Mouse (Mus musculus) neural tube, embryonic 13.5 days (tissue): ENCODE measurements around the gene Zfp384. TPM values are rescaled to one million over a fixed set of nuclear protein-coding genes. Genes with fewer than 3 reads are reported as not detected.

Experiments used
- ATAC-seq: fragments of 200-750 bp; cut with Nextera tagmentation; 2 replicates; pipeline ENCODE4 v1.8.0; 2017; ENCODE audit warnings: low read depth, mild to moderate bottlenecking, moderate TSS enrichment, moderate library complexity
- H3K27ac ChIP-seq: fragments of 300-500 bp; sonication (generic); replicated peaks from 2 replicates; pipeline ENCODE4 v1.5.1; 2015; ENCODE audit warnings: moderate library complexity, mild to moderate bottlenecking, inconsistent platforms
- H3K27me3 ChIP-seq: fragments of 300-500 bp; sonication (generic); 2 replicates; pipeline ENCODE4 v1.6.1; 2015; ENCODE audit warnings: mild to moderate bottlenecking, inconsistent platforms
- H3K36me3 ChIP-seq: fragments of 300-500 bp; sonication (generic); 2 replicates; pipeline ENCODE4 v1.6.1; 2015; ENCODE audit warnings: mild to moderate bottlenecking, inconsistent platforms
- H3K4me1 ChIP-seq: fragments of 300-500 bp; sonication (generic); replicated peaks from 2 replicates; pipeline ENCODE4 v1.6.1; 2015; ENCODE audit warnings: inconsistent platforms
- H3K4me2 ChIP-seq: fragments of 300-500 bp; sonication (generic); 2 replicates; pipeline ENCODE4 v1.6.1; 2015; ENCODE audit warnings: inconsistent platforms, mild to moderate bottlenecking, moderate library complexity
- H3K4me3 ChIP-seq: fragments of 300-500 bp; sonication (generic); 2 replicates; pipeline ENCODE4 v1.5.1; 2015; ENCODE audit warnings: mild to moderate bottlenecking, inconsistent platforms
- H3K9ac ChIP-seq: fragments of 300-500 bp; sonication (generic); 2 replicates; pipeline ENCODE4 v1.6.1; 2015; ENCODE audit warnings: moderate library complexity, mild to moderate bottlenecking, inconsistent platforms
- H3K9me3 ChIP-seq: fragments of 300-500 bp; sonication (generic); 2 replicates; pipeline ENCODE4 v1.6.1; 2016; ENCODE audit warnings: inconsistent platforms
- WGBS: fragments of 180-500 bp; shearing (Covaris S2); methylation state at CpG from one replicate; pipeline ENCODE4 v1.1.7; 2015; 5-methylcytosine and 5-hydroxymethylcytosine counted together
- polyA plus RNA-seq: library from polyadenylated mRNA; unstranded; fragments of >200 nt; fragmentation: Nextera tagmentation; extraction: Ambion mirVana; gene quantifications from 2 replicates; pipeline ENCODE4 v1.2.1, GENCODE M21; 2015

Gene Zfp384
- polyA plus RNA-seq, 1 experiment from 2014 or later: 20.0 TPM

DNA sequence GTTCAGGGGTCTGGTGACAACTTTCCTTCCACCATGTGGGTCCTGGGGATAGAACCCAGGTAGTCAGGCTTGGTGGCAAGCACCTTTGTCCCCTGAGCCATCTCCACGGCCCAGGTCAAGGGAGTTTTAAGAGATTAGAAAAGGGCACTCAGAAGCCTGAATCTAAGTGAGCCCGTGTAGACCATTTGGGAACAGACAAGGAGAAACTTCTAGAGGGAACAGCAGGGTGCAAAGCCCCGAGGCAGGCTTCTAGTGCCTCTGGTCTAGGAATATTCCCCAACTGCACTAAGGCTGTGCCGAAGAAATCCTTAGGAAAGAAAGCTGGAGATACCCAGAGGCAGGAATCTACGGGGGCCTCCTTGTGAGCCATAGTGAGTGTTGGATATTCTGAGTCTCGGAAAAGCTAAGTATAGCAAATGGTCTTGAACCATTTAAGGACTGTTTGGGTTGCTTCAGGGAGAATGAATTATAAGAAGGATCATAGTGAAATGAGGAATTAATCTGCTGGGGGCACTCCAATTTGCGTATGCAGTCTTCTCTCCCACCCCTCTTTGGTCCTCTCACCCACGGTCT, 13.0 kb upstream of the Zfp384 start:
- H3K4me2 ChIP-seq: peak overlapping the region; percentile 89
- H3K4me1 ChIP-seq: peaks cover 36% of the 10 kb centered on the region
- H3K27ac ChIP-seq: peak overlapping the region; percentile 80; the same call in 1 of the 2 replicates
- 42% methylated on average over 8 of the region's 8 CpGs for WGBS
- H3K4me3 ChIP-seq: peak overlapping the region; percentile 69
- ATAC-seq: no peak
- H3K36me3 ChIP-seq: 0 out of 2 replicates have a peak, but pooled peaks cover 4% of the 10 kb centered on the region
- no peaks in the 10 kb centered on the region for H3K9me3 ChIP-seq
- peaks cover 86% of the 10 kb centered on the region for H3K27me3 ChIP-seq
- peak overlapping the region; percentile 91 for H3K9ac ChIP-seq

DNA sequence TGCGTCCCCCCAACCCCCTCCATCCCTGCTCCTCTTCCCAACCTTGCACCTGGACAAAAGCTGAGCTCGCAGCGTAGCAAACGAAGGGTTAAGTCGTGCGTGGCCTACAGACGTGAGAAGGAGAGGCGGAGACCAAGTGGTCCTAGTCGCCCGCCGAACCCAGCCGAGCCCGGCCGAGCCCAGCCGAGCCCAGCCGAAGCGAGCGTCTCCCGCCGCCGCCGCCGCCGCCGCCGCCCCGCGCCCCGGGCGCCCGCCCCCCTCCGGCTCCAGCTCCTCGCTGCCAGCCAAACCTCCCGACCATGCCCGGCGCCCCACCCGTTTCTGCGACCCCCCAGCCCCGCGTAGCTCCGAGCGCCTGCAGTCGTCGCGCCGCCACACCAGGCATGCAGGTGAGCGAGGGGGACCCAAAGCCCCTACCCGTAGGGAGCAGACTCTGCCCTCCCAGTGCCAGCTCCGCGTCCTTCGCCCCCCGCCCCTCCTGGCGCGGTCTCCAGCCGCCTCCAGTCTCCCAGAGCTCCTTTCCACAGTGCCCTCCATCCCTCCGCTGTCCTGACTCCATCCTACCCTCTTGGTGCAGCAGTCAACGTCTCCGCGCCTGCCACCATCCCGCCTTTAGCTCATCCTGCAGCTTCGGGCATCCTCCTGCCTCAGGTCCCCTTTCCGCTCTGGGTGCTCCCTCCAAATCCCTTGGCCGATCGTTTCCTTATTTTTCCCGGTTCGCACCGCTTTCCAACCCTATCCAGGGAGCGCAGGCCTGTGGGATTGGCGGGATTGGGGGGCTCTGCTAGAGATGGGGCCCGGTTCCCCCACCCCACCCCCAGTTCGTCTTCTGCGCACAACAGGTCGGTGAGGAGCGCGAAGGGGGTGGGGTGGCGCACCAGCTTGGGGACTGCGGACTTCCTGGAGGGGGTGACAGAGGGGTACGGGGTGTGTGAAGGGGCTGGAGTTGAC, 12.1 kb upstream of the Zfp384 start, which contains the start of gene Pianp:
Pianp (plus strand) TSS at position 144 of the 951 bp plus-strand sequence.
- H3K27me3 ChIP-seq: peaks cover 90% of the 10 kb centered on the region
- ATAC-seq: peak; percentile 88
- 0 out of 2 replicates have a peak, but pooled peaks cover 4% of the 10 kb centered on the region for H3K36me3 ChIP-seq
- H3K4me1 ChIP-seq: peaks cover 36% of the 10 kb centered on the region
- H3K9ac ChIP-seq: peak within 1 kb of the TSS; percentile 91
- no peaks in the 10 kb centered on the region for H3K9me3 ChIP-seq
- H3K27ac ChIP-seq: peak within 1 kb of the TSS; percentile 80
- peak within 1 kb of the TSS; percentile 89 for H3K4me2 ChIP-seq
- under 1% methylated on average over 42 of the region's 78 CpGs for WGBS
- H3K4me3 ChIP-seq: peak within 1 kb of the TSS; percentile 69

DNA sequence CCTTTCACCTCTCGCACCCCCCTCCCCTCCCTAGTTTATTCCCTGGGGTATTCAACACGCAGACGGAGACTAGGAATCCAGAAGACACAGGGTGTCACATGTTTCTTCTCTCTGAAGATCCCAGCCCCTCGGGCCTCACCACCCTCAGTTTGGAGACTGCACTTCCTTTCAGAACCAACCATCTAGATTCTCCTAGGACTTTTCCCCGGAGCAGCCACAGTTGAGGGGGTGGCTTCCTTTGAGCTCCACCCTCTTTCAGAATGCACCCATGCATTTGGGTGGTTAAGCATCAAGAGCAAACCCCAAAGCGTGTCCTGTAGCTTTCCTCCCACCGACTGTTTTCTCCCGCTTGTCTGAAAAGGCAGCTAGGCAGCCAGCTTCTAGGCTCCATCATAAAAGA, 10.9 kb upstream of the Zfp384 start:
- 0 out of 2 replicates have a peak, but pooled peaks cover 4% of the 10 kb centered on the region for H3K36me3 ChIP-seq
- H3K9ac ChIP-seq: peak overlapping the region; percentile 91
- H3K4me1 ChIP-seq: peaks cover 36% of the 10 kb centered on the region
- H3K4me3 ChIP-seq: peak overlapping the region; percentile 69
- no peaks in the 10 kb centered on the region for H3K9me3 ChIP-seq
- ATAC-seq: no peak
- H3K4me2 ChIP-seq: peak overlapping the region; percentile 89
- no peak overlapping the region for H3K27ac ChIP-seq
- H3K27me3 ChIP-seq: peaks cover 91% of the 10 kb centered on the region
- WGBS: 5% methylated on average over 8 of the region's 8 CpGs

DNA sequence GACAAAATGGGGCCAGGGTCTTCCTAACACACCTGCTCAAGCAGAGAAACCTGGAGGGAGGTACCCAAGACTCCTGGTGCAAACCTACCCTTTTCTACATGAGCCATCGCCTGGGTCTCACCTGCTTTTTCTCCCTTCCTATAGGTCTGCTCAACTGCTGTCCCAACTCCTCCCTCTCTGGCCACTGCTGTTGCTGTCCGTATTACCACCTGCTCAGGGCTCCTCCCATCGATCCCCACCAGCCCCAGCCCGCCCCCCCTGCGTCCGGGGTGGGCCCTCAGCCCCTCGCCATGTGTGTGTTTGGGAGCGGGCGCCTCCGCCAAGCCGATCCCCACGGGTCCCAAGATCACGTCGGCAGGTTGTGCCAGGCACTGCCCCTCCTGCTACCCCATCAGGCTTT, 9.9 kb upstream of the Zfp384 start:
- Histone ChIP-seq H3K4me3 (peak overlapping the region; percentile 69; the same call in 1 of the 2 replicates), H3K27me3 (peaks cover 90% of the 10 kb centered on the region), H3K4me2 (no peak overlapping the region), H3K4me1 (peaks cover 33% of the 10 kb centered on the region), H3K27ac (no peak overlapping the region), H3K36me3 (0 out of 2 replicates have a peak, but pooled peaks cover 4% of the 10 kb centered on the region), H3K9me3 (no peaks in the 10 kb centered on the region), H3K9ac (peak overlapping the region; percentile 17; the same call in 1 of the 2 replicates)
- ATAC-seq: no peak
- WGBS: 33% methylated on average over 14 of the region's 14 CpGs

DNA sequence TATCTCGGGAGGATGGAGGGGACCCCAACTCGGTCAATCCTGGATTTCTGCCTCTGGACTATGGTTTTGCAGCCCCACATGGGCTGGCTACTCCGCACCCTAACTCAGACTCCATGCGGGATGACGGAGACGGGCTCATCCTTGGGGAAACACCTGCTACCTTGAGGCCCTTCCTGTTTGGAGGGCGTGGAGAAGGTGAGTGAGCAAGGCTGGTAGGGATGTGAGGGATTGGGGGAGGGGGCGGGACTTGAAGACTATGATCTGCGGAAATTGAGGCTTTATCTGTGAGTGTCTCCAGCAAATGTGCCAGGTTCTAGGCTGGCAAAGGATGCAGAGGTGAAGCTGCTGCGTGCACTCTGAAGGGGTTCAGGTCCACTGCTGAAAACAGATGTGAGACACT, 9.4 kb upstream of the Zfp384 start:
- H3K36me3 ChIP-seq: 0 out of 2 replicates have a peak, but pooled peaks cover 4% of the 10 kb centered on the region
- peaks cover 85% of the 10 kb centered on the region for H3K27me3 ChIP-seq
- no peak overlapping the region for H3K4me3 ChIP-seq
- H3K4me2 ChIP-seq: no peak overlapping the region
- peaks cover 33% of the 10 kb centered on the region for H3K4me1 ChIP-seq
- peak overlapping the region; percentile 17; the same call in 1 of the 2 replicates for H3K9ac ChIP-seq
- H3K27ac ChIP-seq: no peak overlapping the region
- H3K9me3 ChIP-seq: no peaks in the 10 kb centered on the region
- no peak for ATAC-seq
- 42% methylated on average over 10 of the region's 10 CpGs for WGBS

DNA sequence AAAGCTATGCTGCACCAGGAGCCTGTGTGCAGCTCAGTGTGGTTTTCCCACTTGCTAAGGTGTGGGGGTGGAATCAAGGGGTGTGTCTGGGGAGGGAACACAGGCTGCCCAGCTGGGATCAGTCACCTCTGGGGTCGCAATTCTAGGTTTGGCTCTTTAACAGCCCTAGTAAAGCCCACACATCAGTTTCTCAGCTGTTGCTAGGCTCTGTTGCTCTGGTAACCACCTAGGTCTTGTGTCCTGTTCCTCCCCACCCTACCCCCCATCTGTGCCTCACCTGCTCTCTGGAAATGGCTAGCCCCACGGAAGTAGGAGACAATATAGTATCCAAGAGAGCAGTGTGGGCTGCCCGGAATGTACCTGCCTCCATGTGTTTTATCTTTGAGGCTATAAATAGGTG, 5.2 kb upstream of the Zfp384 start:
- 40% methylated on average over 3 of the region's 3 CpGs for WGBS
- no peak overlapping the region for H3K27ac ChIP-seq
- peaks cover 16% of the 10 kb centered on the region for H3K4me1 ChIP-seq
- H3K4me2 ChIP-seq: no peak overlapping the region
- H3K27me3 ChIP-seq: peaks cover 50% of the 10 kb centered on the region
- ATAC-seq: no peak
- H3K9ac ChIP-seq: 0 out of 2 replicates have a peak overlapping the region, but pooled peaks have one; percentile 26
- no peaks in the 10 kb centered on the region for H3K9me3 ChIP-seq
- no peak overlapping the region for H3K4me3 ChIP-seq
- H3K36me3 ChIP-seq: 0 out of 2 replicates have a peak, but pooled peaks cover 4% of the 10 kb centered on the region

DNA sequence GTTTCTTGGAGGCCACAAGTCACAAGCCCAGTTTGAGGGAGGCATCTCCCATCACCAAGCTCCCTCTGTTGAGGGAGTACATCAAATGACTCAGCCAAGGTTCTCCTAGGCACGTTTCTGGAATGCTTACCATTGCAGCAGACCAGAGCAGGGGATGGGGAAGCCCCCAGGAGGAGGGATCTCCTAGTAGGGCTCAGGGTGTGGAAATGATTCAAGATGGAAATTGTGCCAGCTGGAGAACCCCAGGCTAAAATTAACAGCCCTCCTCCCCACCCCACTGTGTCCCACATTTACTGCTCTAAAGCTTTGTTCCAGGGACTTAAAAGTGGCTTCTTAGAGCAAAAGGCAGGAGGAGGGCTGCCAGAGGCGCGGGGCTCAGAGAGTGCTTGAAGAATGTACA, 3.9 kb upstream of the Zfp384 start:
- Histone ChIP-seq H3K4me3 (no peak overlapping the region), H3K27me3 (peaks cover 36% of the 10 kb centered on the region), H3K27ac (no peak overlapping the region), H3K4me1 (peaks cover 14% of the 10 kb centered on the region), H3K9me3 (no peaks in the 10 kb centered on the region), H3K4me2 (no peak overlapping the region), H3K9ac (no peak overlapping the region), H3K36me3 (0 out of 2 replicates have a peak, but pooled peaks cover 4% of the 10 kb centered on the region)
- WGBS: 29% methylated on average over 3 of the region's 3 CpGs
- no peak for ATAC-seq

DNA sequence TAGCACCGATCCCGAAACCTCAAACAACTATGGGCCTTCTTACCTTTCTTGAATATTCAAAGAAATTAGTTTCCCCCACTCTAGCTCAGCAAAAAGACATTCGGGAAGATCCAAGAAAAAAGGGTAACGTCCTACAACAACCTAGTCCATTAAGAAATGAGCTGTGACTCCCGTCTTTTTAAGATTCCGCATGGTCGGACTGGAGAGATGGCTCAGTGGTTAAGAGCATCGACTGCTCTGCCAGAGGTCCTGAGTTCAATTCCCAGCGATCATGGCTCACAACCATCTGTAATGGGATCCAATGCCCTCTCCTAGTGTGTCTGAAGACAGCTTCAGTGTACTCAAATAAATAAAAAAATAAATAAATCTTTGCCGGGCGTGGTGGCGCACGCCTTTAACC, 885 bp upstream of the Zfp384 start:
- Histone ChIP-seq H3K4me1 (peaks cover 42% of the 10 kb centered on the region), H3K36me3 (peaks cover 19% of the 10 kb centered on the region), H3K9me3 (no peaks in the 10 kb centered on the region), H3K4me3 (peak overlapping the region; percentile 75), H3K27ac (peak overlapping the region; percentile 98), H3K4me2 (peak overlapping the region; percentile 60), H3K27me3 (peaks cover 8% of the 10 kb centered on the region), H3K9ac (peak overlapping the region; percentile 78)
- 42% methylated on average over 13 of the region's 13 CpGs for WGBS
- no peak; the same call in 1 of the 2 replicates for ATAC-seq

DNA sequence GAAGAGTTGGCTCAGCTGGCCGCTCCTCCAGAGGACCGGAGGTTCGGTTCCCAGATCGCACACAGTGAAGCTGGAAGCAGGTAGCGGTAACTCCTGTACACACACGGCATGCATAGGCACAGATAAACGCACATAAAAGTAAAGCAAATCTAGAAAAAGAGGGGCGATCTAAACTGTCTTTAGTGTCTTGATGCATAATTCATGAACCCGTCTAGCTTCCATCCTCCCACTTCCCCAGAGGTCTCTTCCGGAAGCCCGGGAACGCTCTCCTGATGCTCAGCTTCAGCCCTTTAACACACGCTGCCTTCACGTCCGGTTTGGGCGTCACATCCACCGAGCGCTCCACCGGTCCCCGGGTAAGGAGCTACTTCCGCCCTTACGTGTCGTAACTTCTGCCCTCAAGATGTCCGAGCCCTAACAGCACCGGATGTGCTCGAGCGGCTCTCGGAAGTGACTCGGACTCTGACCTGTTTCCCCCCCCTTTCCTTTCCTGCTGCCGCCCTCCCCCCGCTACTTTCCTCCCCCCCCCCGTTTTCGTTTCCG, 288 bp upstream of the Zfp384 start:
- peak; percentile 98 for ATAC-seq

DNA sequence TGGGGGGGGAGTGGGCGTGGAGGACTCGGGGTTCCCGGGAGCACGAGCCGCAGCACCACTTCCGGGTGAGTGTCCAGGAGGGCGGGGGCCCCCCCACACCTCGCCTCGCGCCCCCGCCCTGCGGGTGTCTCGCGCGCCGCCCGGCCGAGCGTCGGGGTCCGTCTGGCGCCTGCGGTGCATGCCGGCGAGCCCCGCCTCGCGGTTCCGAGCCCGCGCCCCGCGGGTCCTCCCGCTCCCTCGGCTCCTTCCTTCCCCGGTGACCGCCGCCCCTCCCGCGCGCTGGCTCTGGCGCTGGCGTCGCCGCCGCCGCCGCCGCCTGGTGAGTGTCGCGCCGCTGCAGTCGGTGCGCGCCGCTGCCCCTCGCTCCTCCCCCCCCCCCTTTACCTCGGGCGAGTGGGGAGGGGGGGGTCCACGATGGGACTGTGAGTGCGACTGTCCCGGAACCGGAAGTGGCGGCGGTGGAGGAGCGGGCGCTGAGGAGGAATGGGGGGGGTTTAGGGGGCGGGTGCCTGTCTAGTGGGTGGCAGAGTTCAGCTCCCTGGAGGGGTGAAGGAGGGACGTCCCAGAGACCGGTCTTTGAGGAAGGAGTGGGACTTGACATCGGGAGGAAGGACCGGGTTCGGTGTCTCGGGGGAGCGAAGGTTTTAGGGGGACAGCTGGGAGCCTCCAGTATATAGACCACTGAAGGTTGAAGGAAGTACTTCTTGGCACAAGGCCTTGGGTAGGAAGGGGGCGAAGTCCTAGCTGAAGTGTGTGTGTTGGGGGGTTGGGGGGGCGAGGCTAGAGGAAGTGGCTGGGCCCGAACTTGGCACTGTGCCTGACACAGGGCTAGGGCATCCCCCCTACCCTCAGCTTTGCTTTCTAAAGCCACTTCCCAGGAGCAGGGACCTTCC, 482 bp downstream of the Zfp384 start:
- Histone ChIP-seq H3K4me1 (peaks cover 43% of the 10 kb centered on the region), H3K4me3 (peak overlapping the region; percentile 75), H3K27ac (peak overlapping the region; percentile 98), H3K27me3 (no peaks in the 10 kb centered on the region), H3K9me3 (no peaks in the 10 kb centered on the region), H3K4me2 (peak overlapping the region; percentile 93), H3K36me3 (peaks cover 31% of the 10 kb centered on the region), H3K9ac (peak overlapping the region; percentile 98)
- WGBS: under 1% methylated on average over 42 of the region's 78 CpGs
- peak; percentile 88 for ATAC-seq

More for the DNA sequence above, 288 bp upstream of the Zfp384 start:
- peak overlapping the region; percentile 60 for H3K4me2 ChIP-seq
- H3K9ac ChIP-seq: peak overlapping the region; percentile 98
- peak overlapping the region; percentile 75 for H3K4me3 ChIP-seq
- H3K27ac ChIP-seq: peak overlapping the region; percentile 98
- under 1% methylated on average over 33 of the region's 34 CpGs for WGBS
- H3K27me3 ChIP-seq: peaks cover 2% of the 10 kb centered on the region; the same call in 1 of the 2 replicates
- H3K9me3 ChIP-seq: no peaks in the 10 kb centered on the region
- H3K4me1 ChIP-seq: peaks cover 43% of the 10 kb centered on the region
- H3K36me3 ChIP-seq: peaks cover 25% of the 10 kb centered on the region

DNA sequence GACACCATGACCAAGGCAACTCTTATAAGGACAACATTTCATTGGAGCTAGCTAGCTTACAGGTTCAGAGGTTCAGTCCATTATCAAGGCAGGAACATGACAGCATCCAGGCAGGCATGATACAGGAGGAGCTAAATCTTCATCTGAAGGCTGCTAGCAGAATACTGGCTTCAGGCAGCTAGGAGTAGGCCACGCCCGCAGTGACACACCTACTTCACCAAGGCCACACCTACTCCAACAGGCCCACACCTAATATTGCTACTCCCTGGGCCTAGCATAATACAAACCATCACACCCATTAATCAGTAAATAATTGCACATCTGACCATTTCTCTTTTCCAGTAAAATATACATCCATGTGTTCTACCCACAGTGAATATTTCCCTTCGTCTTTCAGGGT, 8.7 kb downstream of the Zfp384 start:
- Histone ChIP-seq H3K4me2 (no peak overlapping the region), H3K36me3 (peaks cover 74% of the 10 kb centered on the region), H3K4me1 (peaks cover 5% of the 10 kb centered on the region), H3K9me3 (no peaks in the 10 kb centered on the region), H3K27ac (no peak overlapping the region), H3K9ac (no peak overlapping the region), H3K27me3 (no peaks in the 10 kb centered on the region), H3K4me3 (no peak overlapping the region)
- 97% methylated on average over 3 of the region's 3 CpGs for WGBS
- ATAC-seq: no peak
